Mouse (Mus musculus): Measurements from ENCODE around the gene Lamc1.

DNA sequence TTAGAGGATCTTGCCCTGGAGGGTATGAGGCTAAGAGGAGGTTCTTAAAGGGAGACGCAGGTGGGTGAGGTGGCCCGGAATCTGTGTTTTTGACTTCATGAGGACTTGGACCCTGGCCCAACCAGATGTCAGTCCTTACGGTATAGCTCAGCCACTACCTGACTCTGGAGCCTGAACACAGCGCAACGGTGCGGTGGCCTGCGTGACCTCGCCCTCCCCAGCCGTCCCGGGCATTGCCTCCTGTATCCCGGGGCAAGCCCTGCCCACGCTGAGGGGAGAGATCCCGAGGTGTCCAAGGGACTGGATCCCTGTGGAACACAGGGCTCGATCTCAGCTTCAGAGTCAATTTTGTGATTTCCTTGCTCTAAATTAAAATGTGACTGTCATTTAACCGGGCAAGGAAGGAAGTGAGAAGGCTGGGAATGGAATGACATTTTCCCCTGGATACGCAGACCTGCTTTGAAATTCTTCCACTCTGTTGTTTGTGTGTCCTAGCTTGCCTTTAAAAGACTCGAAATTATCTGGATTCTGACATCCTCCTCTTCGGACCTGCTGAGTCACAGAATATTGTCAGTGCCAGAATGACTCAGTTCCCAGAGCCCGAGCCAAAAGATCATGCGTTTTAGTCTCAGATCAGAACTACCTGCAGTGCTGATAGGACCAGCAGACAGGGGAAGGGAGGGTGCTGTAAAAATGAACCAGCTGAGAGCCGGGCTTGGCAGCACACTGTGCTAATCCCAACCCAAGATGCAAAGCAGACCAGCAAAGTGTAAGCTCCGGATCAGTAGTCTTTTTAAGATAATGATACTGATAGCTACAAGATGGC lies 923 bp upstream of the Lamc1 start:
- TF ChIP-seq CTCF (IDR thresholded peaks at IDR 0.05; ENCODE audit: borderline replicate concordance, control insufficient read depth, extremely low read depth, insufficient read depth, low read length, poor library complexity) = no peak
- no peak for TF ChIP-seq POLR2A (IDR thresholded peaks at IDR 0.05; ENCODE audit: control insufficient read depth, extremely low read depth, insufficient read depth, low read length, poor library complexity)

Data from thymus, adult 2 months (tissue).